Mouse (Mus musculus): Measurements from ENCODE around the gene Psd4.

Gene Psd4

DNA sequence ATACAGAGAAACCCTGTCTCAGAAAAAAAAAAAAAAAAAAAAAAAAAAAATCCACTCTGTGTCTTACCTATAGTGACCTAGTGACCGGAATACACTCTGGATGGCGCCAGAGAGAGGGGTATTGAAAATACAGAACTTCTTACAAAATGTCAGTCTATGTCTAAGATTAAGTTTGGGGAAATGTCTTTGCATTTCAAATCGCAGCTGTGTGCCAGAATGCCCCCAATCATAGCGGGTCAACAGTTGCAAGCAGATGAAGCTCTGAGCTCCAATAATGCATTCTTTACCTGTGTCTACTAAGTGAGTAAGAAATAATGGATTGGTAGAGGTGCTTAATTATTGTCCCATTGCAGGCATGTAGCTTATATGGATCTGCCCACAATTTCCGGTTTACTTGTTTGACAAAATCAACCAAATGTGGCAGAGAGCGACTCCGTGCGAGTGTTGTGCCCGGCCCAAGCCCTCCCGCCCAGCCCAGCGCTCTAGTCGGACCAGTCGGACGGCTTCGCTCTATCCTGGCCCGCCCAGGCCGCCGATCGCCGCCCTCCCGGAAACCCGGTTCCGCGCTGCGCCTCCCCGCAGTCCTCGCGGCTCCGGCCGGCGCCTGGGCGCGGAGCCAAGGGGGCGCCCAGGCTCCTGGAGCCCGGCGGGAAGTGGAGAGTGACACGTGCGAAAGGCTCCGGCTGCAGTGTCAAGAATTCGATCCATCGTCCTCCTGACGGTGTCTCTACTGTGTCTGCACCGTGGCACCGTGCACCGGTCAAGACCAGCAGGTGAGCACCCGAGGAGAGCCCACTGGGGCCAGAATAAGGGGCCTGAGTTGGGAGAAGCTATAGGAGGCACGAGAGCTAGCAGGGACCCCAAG is at the start of gene Psd4:
Gene Psd4 (plus strand): TSS at position 551 of the 865 bp plus-strand sequence.
- peak; percentile 66 to 80 for DNase-seq (ENCODE audit: inconsistent age in 2 of 2, low spot score in 1 of 2)

DNA sequence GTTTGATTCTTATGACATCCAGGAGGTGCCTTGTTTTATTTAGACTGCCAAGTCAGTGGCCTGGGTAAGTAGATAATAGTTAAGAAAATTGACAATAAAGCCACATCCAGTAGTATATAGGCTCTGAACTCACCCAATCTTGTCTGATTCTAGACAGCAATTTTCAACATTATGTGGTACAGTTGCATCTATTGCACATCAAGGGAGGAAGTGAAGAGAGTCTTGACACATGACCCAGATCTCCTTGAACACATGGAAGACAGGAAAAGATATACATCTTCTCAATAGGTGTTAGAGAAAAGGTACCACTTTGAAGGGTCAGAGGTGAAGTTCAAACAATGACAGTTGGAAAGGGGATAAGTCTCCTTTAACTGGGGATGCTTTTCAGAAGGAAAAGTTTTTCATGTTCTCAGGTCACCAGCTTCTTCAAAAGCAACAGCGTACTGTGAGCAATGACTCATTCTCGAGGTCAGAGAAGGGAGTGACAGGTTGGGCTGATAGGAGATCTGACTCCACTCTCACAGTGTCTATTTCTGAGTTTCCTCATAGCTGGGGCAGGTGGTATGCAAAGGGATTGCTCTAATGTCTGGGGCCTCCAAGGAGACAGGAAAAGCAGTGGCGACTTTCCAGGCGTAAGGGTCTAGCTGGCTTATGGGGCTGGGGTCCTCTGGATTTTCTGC is 49.3 kb upstream of the Psd4 start:
- peak in 1 of 2 experiments; percentile 47 for DNase-seq (ENCODE audit: inconsistent age in 2 of 2, low spot score in 1 of 2)

DNA sequence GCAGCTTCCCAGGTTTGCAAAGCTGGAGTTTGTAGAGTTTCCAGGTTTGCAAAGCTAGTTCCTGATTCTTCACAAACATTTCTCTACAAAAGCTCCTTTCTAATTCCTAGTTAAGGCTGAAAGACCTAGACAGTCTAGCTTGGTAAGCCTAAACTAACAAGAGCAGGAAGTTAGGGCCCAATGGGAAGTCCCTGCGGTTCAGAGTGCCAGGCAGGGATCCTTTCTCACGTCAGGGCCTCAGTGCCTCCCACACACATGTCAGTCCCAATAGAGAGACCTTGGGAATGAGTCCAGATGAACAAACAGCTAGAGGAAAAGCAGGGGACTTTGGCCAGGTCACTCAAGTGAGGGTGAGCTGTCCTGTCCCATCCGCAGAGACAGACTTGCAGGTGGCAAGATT is 32.0 kb upstream of the Psd4 start:
- DNase-seq (ENCODE audit: inconsistent age in 2 of 2, low spot score in 1 of 2), result peak; percentile 51 to 79

DNA sequence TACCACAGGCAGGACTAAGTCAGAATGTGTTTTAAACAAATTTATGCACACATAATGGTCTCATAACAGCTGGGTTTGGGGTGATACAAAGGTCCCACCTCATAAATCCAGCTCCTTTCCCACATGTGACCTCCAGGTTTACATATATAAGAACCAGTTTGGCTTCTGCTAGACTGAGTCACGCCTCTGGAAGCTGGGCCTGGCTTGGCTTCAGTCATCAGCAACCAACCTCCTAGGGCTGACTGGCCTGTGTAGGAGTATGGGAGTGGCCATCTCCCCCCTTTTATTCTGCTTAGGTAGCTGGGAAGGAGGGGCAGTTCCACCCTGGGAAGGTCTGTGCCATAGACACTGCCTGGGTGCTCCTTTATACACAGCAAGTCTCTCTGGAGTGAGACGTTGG is 30.8 kb upstream of the Psd4 start, which contains the start of gene Il1rn:
Gene Il1rn (plus strand): TSS at position 309 of the 400 bp plus-strand sequence.
- no peak for DNase-seq (ENCODE audit: inconsistent age in 2 of 2, low spot score in 1 of 2)

DNA sequence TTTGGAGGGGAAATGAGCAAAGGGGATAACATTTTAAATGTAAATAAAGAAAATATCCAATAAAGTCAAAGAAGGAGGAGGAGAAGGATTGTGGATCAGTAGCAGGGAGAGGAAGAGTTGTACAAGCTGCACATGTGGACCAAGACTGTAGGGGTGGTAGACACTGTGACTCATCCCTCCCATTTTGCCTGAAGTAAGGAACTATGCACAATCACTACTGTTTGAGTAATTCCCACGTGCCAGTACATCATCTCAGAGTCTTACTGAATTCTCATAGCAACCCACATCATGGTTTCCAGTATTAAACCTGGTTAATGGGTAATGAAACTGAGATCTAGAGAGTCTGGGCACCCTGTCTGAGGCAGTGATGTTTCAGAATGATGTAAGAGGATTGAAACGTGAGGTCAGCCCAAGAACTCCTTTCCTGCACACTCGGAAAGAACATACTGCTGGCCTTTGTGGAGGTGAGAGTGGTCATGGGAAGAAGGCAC is 25.9 kb upstream of the Psd4 start:
- no peak for DNase-seq (ENCODE audit: inconsistent age in 2 of 2, low spot score in 1 of 2)

DNA sequence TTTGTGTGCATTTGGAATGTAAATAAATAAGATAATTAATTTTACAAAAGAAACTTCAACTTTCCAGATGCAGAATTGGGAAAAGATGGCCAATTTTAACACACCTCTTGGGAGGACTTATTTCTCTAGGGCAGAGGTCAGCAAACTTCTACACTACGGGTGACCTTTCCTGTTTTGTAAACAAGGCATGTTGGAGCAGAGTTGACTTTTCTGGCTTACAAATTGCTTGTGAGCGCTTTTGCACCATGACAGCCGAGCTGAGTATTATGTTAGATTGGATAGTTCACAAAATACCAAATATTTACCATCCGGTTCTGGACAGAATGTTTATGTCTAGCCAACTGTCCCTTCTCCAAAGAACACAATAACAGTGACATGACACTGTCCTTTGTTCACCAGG is 22.8 kb upstream of the Psd4 start:
- no peak for DNase-seq (ENCODE audit: inconsistent age in 2 of 2, low spot score in 1 of 2)

DNA sequence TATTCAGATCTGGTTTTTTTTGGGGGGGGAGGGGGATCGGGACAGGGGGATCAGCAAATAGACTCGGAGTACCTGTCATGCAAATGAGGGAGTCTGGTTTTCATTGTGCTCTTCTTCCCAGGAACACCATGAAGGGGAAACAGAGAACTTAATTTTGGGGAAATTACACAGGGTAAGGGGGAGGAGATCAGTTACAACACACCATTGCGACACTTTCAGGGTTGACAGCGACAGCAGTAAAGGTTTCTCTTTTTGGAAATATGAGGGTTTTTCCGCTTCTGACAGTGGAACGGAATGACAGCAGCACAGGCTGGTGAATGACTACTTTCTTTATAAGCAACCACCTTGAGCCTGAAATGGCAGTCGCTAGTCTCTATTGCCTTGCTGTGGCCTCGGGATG is 22.3 kb upstream of the Psd4 start:
- DNase-seq (ENCODE audit: inconsistent age in 2 of 2, low spot score in 1 of 2), result no peak

DNA sequence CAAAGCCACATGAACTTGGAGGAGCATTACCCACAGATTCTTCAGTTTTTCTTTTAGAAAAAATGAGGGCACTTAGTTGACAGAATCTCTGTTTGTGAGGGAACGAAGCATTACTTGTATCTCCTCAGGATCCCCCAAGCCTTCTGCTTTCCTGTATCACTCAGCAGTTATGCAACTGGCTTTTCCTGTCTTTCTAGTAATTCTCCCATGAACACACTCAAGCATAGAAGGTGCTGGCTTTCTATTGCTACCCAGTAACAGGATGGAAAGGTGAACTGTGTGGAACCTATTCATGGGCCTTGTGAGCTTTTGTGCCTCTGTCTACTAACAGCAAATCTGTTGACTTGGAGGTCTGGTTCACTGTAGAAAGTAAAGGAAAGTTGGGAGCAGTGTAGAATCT is 19.5 kb upstream of the Psd4 start:
- no peak for DNase-seq (ENCODE audit: inconsistent age in 2 of 2, low spot score in 1 of 2)

DNA sequence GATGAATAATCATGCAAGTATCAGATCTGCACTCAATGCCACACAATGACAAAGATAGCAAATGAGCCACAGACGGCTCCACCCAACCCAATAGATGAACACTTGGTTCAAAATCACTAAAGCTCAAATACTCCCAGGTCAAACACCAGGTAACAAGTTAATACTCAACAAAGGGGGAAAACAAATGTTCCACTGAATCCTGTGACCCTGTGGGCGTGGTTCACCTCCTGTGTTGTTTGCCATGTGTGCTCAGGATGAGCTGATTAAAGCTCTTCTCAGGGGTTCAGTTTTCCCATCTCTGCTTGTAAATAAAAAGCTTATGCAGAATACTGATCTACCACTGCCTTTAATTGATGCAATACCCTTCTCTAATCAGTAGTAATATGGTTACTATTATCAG is 16.2 kb upstream of the Psd4 start:
- DNase-seq (ENCODE audit: inconsistent age in 2 of 2, low spot score in 1 of 2), result no peak

DNA sequence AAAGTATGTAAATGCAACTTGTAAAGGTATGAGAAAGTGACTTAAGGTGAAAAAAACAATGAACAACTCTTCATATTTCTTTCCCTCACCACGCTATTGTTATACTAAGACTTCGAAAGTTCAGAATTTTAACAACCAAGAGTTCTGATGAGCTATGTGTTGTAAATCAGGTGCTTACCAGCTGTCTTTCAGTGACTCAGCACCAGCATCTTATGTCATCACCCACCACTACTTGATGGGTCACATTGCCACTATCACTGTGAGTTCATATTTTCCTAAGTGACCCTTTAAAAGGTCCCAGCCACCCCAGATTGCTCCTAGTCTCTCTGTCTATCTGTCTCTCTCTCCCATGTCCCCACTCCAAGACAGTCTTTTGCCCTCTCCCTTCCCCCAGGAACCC is 14.3 kb upstream of the Psd4 start:
- DNase-seq (ENCODE audit: inconsistent age in 2 of 2, low spot score in 1 of 2), result no peak

DNA sequence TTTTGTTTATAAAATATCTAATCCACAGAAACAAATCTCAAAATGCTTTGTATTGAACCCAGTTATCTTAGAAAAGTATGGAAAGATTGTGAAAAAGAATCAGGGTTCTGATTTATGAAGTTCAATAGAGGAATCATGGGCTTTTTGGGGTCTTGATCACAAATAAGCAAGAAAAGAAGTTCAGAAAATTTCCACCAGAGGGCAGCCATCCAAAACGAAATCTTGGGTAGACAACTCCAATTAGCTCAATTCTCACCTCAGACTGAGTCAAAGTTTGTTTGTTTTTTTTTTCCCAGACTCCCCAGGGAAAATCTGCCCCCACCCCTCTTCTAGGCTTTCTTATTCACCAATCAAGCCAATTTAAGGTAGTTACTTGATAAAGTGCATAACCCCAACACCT is 9.7 kb upstream of the Psd4 start:
- DNase-seq (ENCODE audit: inconsistent age in 2 of 2, low spot score in 1 of 2), result peak in 1 of 2 experiments; percentile 66

DNA sequence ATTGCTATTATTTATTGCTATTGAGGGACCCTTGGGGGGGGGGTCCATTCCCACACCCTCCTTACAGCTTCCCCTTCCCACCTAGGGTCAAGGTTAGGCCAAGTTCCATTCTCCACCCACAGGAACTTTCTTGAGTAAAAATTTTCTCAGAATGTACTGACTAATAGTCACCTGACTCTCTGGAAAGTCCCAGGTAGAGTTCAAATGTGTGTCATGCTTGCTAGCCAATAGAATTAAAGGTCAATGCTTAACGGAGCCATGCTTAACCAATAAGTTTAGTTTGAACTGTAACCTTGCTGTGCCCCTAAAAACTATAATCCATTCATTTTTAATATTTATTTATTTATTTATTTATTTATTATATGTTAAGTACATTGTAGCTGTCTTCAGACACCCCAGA is 8.0 kb upstream of the Psd4 start:
- DNase-seq (ENCODE audit: inconsistent age in 2 of 2, low spot score in 1 of 2), result no peak

DNA sequence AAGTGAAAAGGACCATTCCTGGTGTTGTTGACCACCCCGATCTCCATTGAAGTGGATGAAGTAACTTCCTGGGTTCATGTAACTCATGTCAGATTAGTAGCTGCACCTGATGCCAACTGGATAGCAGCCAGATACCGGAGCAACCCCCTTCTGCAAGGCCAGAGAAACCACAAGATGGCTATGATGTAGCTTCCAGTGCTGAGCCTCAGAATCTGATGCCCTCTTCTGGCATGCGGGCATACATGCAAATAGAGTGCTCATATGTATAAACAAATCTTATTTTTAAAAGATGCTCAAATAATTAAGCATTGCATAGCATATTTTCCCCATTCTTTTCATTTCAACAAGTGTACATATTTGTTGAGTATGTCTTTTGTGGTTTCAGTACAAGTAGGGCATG is 3.6 kb upstream of the Psd4 start:
- DNase-seq (ENCODE audit: inconsistent age in 2 of 2, low spot score in 1 of 2), result peak in 1 of 2 experiments; percentile 26

DNA sequence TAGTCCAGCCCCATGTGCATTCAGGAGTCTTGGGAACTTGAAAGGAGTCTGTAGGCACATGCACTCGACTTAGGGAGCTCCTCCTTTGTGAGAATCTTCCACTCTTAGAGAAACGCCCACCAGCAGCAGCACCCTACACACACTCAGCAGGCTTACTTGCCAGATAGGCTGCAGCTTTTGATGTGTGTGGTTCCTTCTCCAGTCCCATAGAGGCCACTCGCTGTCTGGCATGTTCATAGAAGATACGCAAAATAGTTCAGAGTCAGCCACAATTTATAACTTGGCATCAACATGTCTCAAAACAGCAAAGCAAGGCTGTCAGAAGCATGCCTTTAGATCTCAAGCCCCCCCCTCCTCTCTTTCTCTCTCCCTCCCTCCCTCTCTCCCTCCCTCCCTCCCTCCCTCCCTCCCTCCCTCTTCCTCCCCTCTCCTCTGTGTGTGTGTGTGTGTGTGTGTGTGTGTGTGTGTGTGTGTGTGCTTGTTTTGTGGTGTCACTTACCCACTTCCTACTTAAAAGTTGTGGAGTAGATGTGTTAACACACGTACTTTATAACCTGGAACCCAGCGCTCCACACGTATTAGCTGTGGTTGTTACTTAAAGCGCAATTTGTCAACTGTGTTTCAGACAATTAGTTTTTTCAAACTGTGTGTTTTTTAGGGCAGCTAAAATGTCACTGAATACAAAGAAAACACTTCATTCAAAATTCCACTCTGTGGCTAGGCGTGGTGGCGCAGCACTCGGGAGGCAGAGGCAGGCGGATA is 985 bp upstream of the Psd4 start:
- DNase-seq (ENCODE audit: inconsistent age in 2 of 2, low spot score in 1 of 2), result no peak

DNA sequence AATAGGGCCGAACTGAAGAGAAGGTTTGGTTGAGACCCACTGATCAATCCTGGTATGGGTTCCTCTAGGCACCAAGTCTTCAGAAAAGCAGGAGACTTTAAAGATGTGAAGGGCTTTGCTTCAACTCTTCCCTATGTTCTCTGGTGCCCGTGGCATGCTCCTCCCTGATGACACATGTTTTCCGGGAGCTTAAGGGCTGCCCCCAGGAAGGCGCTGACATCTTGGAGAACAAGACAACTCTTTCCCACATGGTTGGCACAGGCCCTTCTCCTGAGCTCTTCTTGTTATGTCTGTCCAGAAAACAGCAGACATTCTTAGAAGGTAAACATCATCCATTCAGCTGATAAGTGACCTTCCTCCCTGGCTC is 498 bp downstream of the Psd4 start:
- DNase-seq (ENCODE audit: inconsistent age in 2 of 2, low spot score in 1 of 2), result no peak

DNA sequence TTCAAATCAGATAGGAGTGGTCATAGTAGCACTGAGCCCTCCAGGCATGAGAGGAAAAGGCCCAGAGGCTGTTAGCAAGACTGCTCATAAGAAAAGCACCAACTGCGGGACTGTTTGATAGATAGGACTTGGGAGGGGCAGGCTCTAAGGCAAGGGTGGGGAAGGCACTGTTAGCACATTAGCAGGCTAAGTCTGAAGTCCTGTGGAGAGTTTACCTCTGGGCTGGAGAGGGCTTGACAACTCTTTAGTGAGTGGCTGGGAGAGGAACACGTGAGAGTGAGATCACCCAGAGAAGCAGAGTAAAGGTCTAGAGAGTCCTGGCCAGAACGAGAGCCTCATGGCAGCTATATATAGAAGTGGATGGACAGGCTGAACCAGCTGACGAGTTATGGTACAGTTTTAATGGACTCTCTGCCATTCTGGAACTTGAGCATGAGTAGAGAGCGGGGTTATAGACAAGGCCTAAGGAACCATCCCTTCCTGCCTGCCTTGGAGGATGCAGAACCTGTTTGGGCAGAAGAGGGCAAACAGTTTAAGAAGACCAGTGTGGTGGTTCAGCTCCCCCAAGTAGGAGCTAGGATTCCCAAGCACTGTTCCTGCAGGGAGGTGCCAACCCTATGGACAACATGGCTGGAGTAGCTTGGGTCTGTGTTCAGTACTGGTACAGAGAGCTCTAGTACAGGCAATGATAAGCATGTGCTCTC is 11.5 kb downstream of the Psd4 start:
- DNase-seq (ENCODE audit: inconsistent age in 2 of 2, low spot score in 1 of 2), result no peak

DNA sequence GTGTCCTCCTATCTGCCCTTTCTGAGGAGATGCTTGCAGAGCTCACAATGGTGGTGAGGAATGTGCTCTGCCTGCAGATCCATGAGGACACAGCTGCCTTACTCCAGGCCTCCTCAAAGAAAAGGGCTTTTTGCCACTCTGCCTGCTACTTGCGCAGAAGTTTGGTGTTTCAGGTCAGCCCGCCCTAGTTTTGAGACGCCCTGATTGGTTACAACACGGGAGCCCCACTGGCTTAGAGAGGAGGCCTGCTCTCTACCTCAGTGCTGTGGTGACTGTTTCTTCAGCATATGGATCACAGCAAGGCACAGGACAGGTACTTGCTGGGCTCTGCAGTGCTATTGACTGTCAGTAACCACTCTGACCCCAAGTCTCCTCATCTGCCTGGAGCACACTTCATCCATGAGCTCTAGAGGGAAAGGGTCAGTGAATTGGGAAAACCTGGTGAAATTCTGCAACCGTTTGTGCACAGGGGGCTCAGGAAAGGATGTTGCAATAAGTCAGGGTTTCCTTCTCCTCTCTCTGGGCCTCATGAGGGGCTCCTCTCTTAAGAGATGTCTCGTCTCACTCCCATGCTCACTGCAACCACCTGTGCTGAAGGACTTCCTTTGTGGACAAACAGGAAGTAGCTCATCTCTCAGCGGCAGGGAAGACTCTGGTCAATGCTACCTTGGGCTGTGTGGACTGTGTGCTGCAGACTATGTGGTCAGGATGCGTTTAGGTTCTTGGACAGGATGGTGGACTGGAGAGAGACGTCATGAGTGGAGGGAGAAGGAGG is 15.3 kb downstream of the Psd4 start:
- no peak for DNase-seq (ENCODE audit: inconsistent age in 2 of 2, low spot score in 1 of 2)

DNA sequence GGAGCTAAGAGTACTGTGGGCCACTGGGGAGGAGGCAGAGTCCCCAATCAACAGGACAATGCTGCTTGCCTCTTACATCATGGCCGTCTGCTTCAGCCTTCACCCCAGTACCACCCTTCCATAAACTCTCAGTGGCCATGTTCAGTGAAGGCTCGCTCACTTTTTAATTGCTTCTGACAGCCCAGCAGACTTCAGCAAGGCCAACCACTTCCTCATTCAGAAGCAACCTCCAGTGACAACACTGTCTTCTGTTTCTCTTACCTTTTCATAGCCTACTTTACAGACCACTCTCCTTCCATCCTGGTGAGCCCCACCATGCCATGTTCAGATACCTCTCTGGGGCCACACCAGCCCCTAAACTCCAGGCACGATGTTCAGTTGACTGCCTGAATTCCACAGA is 16.3 kb downstream of the Psd4 start:
- DNase-seq (ENCODE audit: inconsistent age in 2 of 2, low spot score in 1 of 2), result no peak

DNA sequence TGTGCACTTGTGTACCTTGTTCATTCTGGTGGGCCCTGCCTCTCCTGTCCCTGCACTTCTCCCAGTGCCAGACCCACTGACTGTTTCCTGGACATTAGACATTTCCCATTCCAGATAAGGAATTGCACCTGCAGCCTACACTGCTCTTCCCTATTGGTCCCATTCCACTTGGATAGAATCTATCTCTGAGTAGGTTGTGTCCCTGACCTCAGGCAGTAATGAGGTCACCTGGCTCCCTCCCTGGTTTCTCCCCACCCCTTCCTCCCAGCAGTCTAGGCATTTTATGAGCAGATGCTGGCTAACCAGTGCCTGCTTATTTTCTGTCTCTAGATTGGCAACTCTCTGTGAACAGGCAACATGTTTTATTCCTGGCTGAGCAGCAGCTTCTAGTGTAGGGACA is 17.0 kb downstream of the Psd4 start:
- no peak for DNase-seq (ENCODE audit: inconsistent age in 2 of 2, low spot score in 1 of 2)

Data from adrenal gland, adult (tissue).